Mouse (Mus musculus) thymus, adult 2 months (tissue): ENCODE measurements around the gene Notch4.

Experiments used
- CTCF ChIP-seq: fragments of 200-500 bp; IDR thresholded peaks from 2 replicates; pipeline ENCODE4 v1.5.1; 2012; ENCODE audit warnings: mild to moderate bottlenecking, control low read depth, low read length, moderate library complexity, borderline replicate concordance; ENCODE audit not compliant: control insufficient read depth, poor library complexity, insufficient read depth; ENCODE audit errors: extremely low read depth
- POLR2A ChIP-seq: fragments of 200-500 bp; IDR thresholded peaks from 2 replicates; pipeline ENCODE4 v1.6.1; 2012; ENCODE audit warnings: mild to moderate bottlenecking, low read length, control low read depth, moderate library complexity; ENCODE audit not compliant: control insufficient read depth, poor library complexity, insufficient read depth; ENCODE audit errors: extremely low read depth

DNA sequence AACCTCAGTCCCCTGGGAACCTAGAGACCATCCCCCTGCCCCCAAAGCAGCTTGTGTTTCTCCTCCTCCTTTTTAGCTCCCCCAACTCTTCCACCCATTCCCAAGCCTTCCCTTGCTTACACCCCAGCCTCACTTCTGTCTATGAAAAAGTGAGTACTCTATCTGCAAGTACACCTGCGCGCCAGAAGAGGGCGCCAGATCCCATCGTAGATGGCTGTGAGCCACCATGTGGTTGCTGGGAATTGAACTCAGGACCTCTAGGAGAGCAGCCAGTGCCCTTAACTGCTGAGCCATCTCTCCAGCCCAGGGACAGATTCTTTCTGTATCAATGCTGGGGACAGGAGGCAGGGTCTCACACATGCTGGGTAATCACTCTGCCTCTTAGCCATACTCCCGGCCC is 7.8 kb downstream of the Notch4 start:
- TF ChIP-seq POLR2A (no peak), CTCF (peak; percentile 83; the same call in 1 of the 2 replicates)
